ENCODE assay signal across 8 mouse cellular contexts in genomic region chr17:74296076-74296823, GRCm38 (mm10). TPM values are rescaled to one million over a fixed set of nuclear protein-coding genes. Genes with fewer than 3 reads are reported as not detected.
DNase-seq lines count a peak whose midpoint lies in the region; ATAC-seq and TF ChIP-seq lines count a peak whose summit lies in the region.

No protein-coding gene starts in this region.

- H3K4me3 ChIP-seq in embryonic facial prominence, embryonic 13.5 days: peak overlapping the region; percentile 90
- peak overlapping the region; percentile 70 for H3K4me3 ChIP-seq in hindbrain, embryonic 11.5 days (ENCODE audit: low read depth, low read length)
- H3K4me3 ChIP-seq in liver, adult 2 months (ENCODE audit: insufficient read depth, low read depth, low read length): peak overlapping the region; percentile 88

- H3K27ac ChIP-seq in embryonic facial prominence, embryonic 13.5 days: peak overlapping the region; percentile 99
- no peak overlapping the region; the same call in 1 of the 2 replicates for H3K27ac ChIP-seq in hindbrain, embryonic 11.5 days (ENCODE audit: low read depth, low read length)
- H3K27ac ChIP-seq in liver, adult 2 months (replicated peaks; ENCODE audit: insufficient read depth, low read depth, low read length): peak overlapping the region; percentile 91; the same call in 1 of the 2 replicates

- no peak for ATAC-seq in embryonic facial prominence, embryonic 13.5 days (ENCODE audit: insufficient number of reproducible peaks, insufficient read depth, low FRiP score, low TSS enrichment, low read depth)
- no peak for ATAC-seq in hindbrain, embryonic 11.5 days (ENCODE audit: low FRiP score)

- no peak for TF ChIP-seq POLR2A in liver, adult 2 months (IDR thresholded peaks at IDR 0.05; ENCODE audit: extremely low read depth, insufficient read depth, low read length)

- 35% methylated on average over 11 of the region's 11 CpGs for WGBS in embryonic facial prominence, embryonic 13.5 days
- 52% methylated on average over 11 of the region's 11 CpGs for WGBS in hindbrain, embryonic 11.5 days
- WGBS in liver, adult 2 months: 44% methylated on average over 11 of the region's 11 CpGs

- TF ChIP-seq CTCF in liver, adult 2 months (IDR thresholded peaks at IDR 0.05; ENCODE audit: low read depth, low read length): peak; percentile 64

- H3K9ac ChIP-seq in embryonic facial prominence, embryonic 13.5 days: peak overlapping the region; percentile 93
- H3K9ac ChIP-seq in hindbrain, embryonic 11.5 days (ENCODE audit: low read depth, low read length): peak overlapping the region; percentile 94
- H3K9ac ChIP-seq in liver, adult 2 months (ENCODE audit: low read depth, low read length): peak overlapping the region; percentile 93

- peaks cover 12% of the 10 kb centered on the region for H3K4me1 ChIP-seq in embryonic facial prominence, embryonic 13.5 days
- H3K4me1 ChIP-seq in hindbrain, embryonic 11.5 days (replicated peaks; ENCODE audit: control insufficient read depth, insufficient read depth, low read length): no peaks in the 10 kb centered on the region
- H3K4me1 ChIP-seq in liver, adult 2 months (ENCODE audit: control insufficient read depth, insufficient read depth, low read length): peaks cover 1% of the 10 kb centered on the region

- H3K36me3 ChIP-seq in embryonic facial prominence, embryonic 13.5 days: peaks cover 21% of the 10 kb centered on the region
- H3K36me3 ChIP-seq in hindbrain, embryonic 11.5 days (ENCODE audit: control insufficient read depth, insufficient read depth, low read length): no peaks in the 10 kb centered on the region
- peaks cover 2% of the 10 kb centered on the region; the same call in 1 of the 2 replicates for H3K36me3 ChIP-seq in liver, adult 2 months (ENCODE audit: control insufficient read depth, insufficient read depth, low read length)

- peaks cover 9% of the 10 kb centered on the region; the same call in 1 of the 2 replicates for H3K79me2 ChIP-seq in liver, adult 2 months (ENCODE audit: control insufficient read depth, insufficient read depth, low read length)

- no peaks in the 10 kb centered on the region for H3K9me3 ChIP-seq in embryonic facial prominence, embryonic 13.5 days
- H3K9me3 ChIP-seq in hindbrain, embryonic 11.5 days (ENCODE audit: control insufficient read depth, low read length): no peaks in the 10 kb centered on the region

- no peaks in the 10 kb centered on the region for H3K27me3 ChIP-seq in embryonic facial prominence, embryonic 13.5 days
- no peaks in the 10 kb centered on the region for H3K27me3 ChIP-seq in hindbrain, embryonic 11.5 days (ENCODE audit: control insufficient read depth, insufficient read depth, low read length)
- no peaks in the 10 kb centered on the region for H3K27me3 ChIP-seq in liver, adult 2 months (ENCODE audit: control insufficient read depth, insufficient read depth, low read length)

- peak; percentile 41 for DNase-seq in thymus, postnatal 4 days
- DNase-seq in thymus, adult 18-20 months: no peak
- no peak for DNase-seq in hindbrain, embryonic 11.5 days (ENCODE audit: low spot score)
- peak; percentile 54 for DNase-seq in liver, adult 2 months (ENCODE audit: extremely low read depth, low read depth, low spot score)
- DNase-seq in natural killer cell, adult 2 months (ENCODE audit: low spot score in 2 of 2): peak; percentile 22 to 45
- no peak for DNase-seq in urinary bladder, postnatal 14 days (ENCODE audit: low spot score)
- no peak for DNase-seq in layer of hippocampus, adult 11-12 months (ENCODE audit: low spot score)

- H3K4me2 ChIP-seq in embryonic facial prominence, embryonic 13.5 days: peak overlapping the region; percentile 73
- H3K4me2 ChIP-seq in hindbrain, embryonic 11.5 days (replicated peaks; ENCODE audit: low read depth, low read length): peak overlapping the region; percentile 76

RNA-seq across cellular contexts. Expression of gene Memo1, which starts 0.9 kb away (rescaled TPM):
- polyA plus RNA-seq in embryonic facial prominence, embryonic 13.5 days (2015; fragmentation: Nextera tagmentation; extraction: Ambion mirVana): 80.3 and 85.8 TPM in 2 replicates
- polyA plus RNA-seq in hindbrain, embryonic 11.5 days (2014; fragmentation: Nextera tagmentation; extraction: Ambion mirVana): 82.3 and 86.9 TPM in 2 replicates
- 31.8 and 36.6 TPM in 2 replicates for total RNA-seq in liver, adult 2 months (2014; rRNA removed)
- 34.5 and 36.0 TPM in 2 replicates for polyA plus RNA-seq in liver, adult 2 months (2012; rRNA removed)

RNA-seq across cellular contexts. Expression of gene Dpy30, which starts 27.5 kb away (rescaled TPM):
- polyA plus RNA-seq in embryonic facial prominence, embryonic 13.5 days (2015; fragmentation: Nextera tagmentation; extraction: Ambion mirVana): 226 and 247 TPM in 2 replicates
- 243 and 251 TPM in 2 replicates for polyA plus RNA-seq in hindbrain, embryonic 11.5 days (2014; fragmentation: Nextera tagmentation; extraction: Ambion mirVana)
- 22.1 and 29.2 TPM in 2 replicates for total RNA-seq in liver, adult 2 months (2014; rRNA removed)
- 30.4 and 34.7 TPM in 2 replicates for polyA plus RNA-seq in liver, adult 2 months (2012; rRNA removed)

RNA-seq across cellular contexts. Expression of gene Spast, which starts 42.5 kb away (rescaled TPM):
- polyA plus RNA-seq in embryonic facial prominence, embryonic 13.5 days (2015; fragmentation: Nextera tagmentation; extraction: Ambion mirVana): 15.6 and 20.3 TPM in 2 replicates
- polyA plus RNA-seq in hindbrain, embryonic 11.5 days (2014; fragmentation: Nextera tagmentation; extraction: Ambion mirVana): 44.5 and 49.4 TPM in 2 replicates
- 15.0 and 16.8 TPM in 2 replicates for total RNA-seq in liver, adult 2 months (2014; rRNA removed)
- polyA plus RNA-seq in liver, adult 2 months (2012; rRNA removed): 5.6 and 6.1 TPM in 2 replicates

Comparison
In these comparisons a context has a peak if more than half of its experiments do, and no peak if none do; other contexts are left out.
1. DNase-seq: peak in thymus, postnatal 4 days (single experiment), liver, adult 2 months (single experiment) and natural killer cell, adult 2 months (2 of 2); none in thymus, adult 18-20 months (0 of 2), hindbrain, embryonic 11.5 days (single experiment), urinary bladder, postnatal 14 days (single experiment) and layer of hippocampus, adult 11-12 months (single experiment).
2. Peak in every context shown above with its lines, with median percentiles within 50 percentile points of each other: H3K4me3 ChIP-seq and H3K9ac ChIP-seq.